Mouse (Mus musculus) kidney, adult 2 months (tissue): ENCODE measurements around the gene Olfr1281.

Experiments
- CTCF ChIP-seq: fragments of 200-500 bp; conservative IDR thresholded peaks from 2 replicates; pipeline ENCODE4 v1.5.1; 2011; ENCODE audit warnings: low read depth, mild to moderate bottlenecking, control low read depth, low read length, moderate library complexity, mixed read lengths; ENCODE audit not compliant: insufficient read depth, insufficient read length
- POLR2A ChIP-seq: fragments of 200-500 bp; IDR thresholded peaks from one replicate; pipeline ENCODE4 v1.6.1; 2011; ENCODE audit warnings: low read depth, low read length, control low read depth

DNA sequence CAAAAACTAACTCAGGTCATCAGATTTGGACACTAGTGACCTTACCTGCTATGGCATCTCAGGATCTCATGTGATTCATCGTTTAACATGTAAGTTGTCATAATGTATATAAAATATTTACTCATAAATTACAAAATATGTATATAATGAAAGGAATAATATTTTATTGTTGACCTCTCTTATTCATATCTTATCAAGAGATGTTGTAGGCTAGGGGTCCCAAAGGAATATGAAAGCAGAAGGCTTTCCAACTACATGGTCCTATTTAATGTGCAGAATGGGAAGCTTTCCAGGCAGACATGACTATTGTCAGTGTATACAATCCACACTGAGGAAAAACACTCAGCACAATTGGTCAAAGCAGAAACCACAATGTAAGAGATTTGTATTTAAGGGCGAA lies 40.2 kb downstream of the Olfr1281 start, which contains the start of gene Olfr1283:
- TF ChIP-seq POLR2A (no peak), CTCF (no peak)
